Mouse (Mus musculus) right cerebral cortex, adult 2 months (tissue): ENCODE data around the gene Egflam.

ENCODE experiments used
- DNase-seq, 2 experiments: peaks; one replicate each; pipeline ENCODE4 v3.0.0; 2021 to 2022; ENCODE audit warnings: low spot score in 2 of 2

Gene Egflam

GRCm38 (mm10) chr15:7397818-7398608 is at the start of gene Egflam:
Egflam (minus strand) TSS chr15:7398395.
- no peak for DNase-seq

- peak; percentile 10 to 18 for DNase-seq
Measured at GRCm38 (mm10) chr15:7443396-7444315, 45.5 kb upstream of the Egflam start.

- DNase-seq: no peak
Measured at GRCm38 (mm10) chr15:7442148-7443100, 44.2 kb upstream of the Egflam start.

- no peak for DNase-seq
Measured at GRCm38 (mm10) chr15:7424282-7424681, 26.1 kb upstream of the Egflam start.

DNA sequence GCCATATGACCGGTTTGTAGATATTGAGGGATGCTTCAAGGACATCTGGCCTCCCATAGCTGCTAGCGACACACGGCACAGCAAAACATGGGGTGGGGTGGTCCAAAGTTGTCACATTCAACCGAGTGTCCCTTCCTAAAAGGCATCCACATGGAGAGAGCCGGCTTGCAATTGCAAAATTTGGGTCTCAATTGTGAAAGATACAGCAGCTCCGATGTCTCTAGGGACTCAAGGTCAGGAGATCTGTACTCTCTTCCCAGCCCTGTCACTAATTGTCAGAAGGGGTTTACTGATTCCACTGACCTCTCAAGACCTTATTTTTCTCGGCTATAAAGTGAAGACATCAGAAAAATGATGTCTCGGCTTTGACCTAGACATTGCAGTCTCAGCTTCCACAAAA is 6.3 kb upstream of the Egflam start:
- DNase-seq: no peak

GRCm38 (mm10) chr15:7398609-7399540 is 680 bp upstream of the Egflam start:
- DNase-seq: no peak

- DNase-seq: no peak
Measured at GRCm38 (mm10) chr15:7397446-7397817, 763 bp downstream of the Egflam start.

- DNase-seq: no peak
Measured at GRCm38 (mm10) chr15:7383349-7383748, 14.8 kb downstream of the Egflam start.

DNA sequence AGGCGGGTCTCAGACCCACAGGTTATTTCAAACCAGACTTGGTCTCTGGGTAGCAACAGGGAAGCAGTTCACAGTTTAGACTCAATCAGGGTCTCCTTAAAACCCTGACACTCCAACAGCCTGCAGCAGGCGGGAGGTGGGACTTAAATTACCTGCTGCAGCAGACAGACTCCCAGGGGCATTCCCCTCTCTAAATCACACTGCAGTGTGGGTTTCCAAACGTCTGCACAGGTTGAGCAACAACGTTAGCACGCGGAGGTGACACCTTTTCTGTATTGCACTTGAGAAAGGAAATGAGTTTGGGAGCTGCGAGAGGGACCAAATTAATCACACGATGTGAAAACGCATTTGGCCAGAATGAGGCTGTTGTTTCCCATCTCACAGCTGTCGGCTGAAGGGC is 15.7 kb downstream of the Egflam start:
- DNase-seq: no peak

- DNase-seq: no peak
Measured at GRCm38 (mm10) chr15:7352635-7353051, 45.6 kb downstream of the Egflam start.

DNA sequence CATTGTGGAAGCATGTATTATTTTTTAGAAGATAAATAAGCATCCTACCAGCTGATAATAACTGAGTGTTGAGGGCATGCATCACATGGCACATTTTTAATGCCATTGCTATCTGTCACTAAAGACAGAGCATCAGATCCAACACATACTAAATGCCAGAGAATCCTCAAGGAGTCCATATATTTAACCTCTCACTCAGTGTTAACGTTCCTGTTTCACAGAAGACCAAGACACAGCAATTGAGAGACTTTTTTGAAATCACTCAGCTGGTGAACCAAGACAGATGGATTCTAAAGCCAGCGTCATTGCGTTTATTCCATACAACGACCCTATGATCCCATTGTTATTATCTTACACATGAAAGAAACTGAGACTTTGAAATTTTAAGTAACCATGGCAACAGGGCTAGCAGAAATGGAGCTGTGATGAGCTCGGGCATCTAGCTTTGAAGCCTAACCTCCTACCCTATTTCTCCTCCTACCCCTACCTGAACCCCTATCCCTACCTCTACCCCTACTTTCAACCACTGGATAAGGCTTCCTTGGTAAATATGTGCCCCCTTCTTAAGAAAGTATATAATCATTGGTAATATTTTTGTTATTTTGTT is 57.4 kb downstream of the Egflam start:
- DNase-seq: no peak

DNA sequence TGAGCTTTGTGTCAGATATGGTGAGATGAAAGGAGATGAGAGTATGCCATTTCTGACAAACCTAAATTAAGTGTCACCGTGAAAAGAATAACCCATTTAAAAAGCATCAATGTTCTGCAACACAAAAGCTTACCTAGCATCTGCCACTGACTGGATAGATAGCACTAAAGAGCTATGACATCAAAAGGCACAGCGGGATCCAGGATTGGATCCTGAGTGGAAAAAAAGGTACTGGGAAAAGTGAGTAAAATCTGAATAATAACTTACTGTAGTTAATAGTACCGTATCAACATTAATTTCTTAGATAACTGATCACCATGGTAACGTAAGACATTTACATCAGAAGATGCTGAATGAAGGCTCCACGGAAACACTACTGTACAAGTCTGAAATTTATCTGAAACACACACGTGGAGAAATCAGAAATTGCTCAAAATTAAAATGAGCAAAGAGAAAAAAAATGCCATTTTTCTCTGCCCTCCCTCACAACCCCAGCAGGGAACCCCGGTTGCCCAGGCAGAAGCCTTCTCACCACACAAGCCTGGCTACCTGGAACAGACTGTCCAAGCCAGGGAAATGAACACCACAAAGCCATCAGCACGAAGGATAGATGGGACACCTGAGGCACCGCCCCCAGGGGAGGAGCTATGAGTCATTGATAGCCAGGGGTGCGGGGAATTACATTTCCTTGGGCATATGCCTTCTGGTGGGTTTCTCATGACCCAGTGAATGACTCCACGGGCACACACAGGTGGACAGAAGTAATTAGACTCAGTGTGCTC is 63.5 kb downstream of the Egflam start:
- DNase-seq: no peak

- DNase-seq: no peak
Measured at GRCm38 (mm10) chr15:7332875-7333274, 65.3 kb downstream of the Egflam start.

DNA sequence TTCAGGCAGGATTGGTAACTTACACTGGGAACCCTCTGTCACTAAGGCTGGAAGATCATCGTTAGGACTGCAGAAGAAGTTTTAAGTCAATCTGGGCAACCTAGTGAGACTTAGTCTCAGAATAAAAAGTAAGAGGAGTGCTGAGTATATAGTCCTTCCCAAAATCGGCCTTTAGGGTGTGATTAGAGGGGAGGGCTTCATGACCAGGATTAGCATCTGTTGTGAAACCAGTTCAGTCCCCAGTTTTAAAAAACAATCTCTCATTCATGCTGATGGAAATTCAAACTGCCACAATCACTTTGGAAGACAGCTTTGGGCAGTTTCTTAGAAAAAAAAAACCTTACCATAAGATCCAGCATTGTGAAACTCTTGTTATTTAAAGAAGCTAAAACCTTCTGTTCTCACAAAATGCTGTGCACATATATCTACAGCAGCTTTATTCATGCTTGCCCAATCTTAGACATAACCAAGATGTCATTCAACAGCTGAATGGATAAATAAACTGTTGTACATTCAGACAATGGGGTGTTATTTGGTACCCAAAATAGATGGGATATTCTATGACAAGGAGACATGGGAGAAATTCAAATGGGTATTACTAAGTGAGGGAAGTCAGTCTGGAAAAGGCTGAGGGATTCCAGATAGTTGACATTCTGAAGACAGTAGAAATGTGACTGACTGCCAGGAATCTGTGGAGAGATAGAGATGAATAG is 75.4 kb downstream of the Egflam start:
- no peak for DNase-seq

GRCm38 (mm10) chr15:7320901-7321300 is 77.3 kb downstream of the Egflam start:
- no peak for DNase-seq

DNA sequence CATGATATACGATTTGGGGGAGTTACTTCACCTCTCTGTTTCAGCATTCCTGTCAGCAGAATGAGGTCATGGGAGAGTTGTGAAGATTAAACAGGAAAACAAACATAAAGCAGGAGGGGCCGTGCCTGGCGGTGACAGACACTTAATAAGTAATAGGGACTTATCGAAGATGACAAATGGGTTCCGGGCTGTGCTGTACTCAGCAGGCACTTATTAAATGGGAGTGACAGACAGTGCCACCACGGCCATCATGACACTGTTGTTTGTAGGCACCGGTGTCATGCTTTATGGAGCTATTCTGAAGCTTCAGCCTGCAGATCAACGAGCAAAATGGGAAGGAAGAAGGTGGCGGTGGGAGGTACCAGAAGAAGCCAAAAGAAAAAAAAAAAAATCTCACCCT is 82.7 kb downstream of the Egflam start:
- no peak for DNase-seq

GRCm38 (mm10) chr15:7308711-7309110 is 89.5 kb downstream of the Egflam start:
- DNase-seq: no peak

DNA sequence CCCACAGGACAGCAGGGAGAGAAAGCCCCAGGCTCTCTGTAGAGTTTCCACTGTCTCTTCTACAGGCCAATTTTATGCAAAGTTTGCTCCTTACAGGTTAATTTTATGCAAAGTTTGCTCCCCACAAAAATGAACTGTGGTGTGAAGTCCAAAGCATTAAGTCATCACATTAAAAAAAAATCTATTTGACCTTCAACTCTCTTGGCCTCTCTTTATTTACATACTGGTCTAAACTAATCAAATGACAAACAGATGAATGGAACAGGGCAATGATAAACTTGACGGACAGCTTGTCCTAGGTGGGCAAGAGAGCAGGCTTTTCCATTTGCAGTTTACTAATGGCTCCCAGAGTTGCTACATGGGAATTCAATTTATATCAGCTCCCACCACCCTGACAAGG is 98.3 kb downstream of the Egflam start:
- no peak for DNase-seq

- DNase-seq: no peak
Measured at GRCm38 (mm10) chr15:7295199-7295598, 103.0 kb downstream of the Egflam start.
